Mouse (Mus musculus) ES-Bruce4 (cell line): ENCODE results near the gene Stom.

Experiments
- CTCF ChIP-seq: IDR thresholded peaks from one replicate; pipeline ENCODE4 v1.8.1; 2011; ENCODE audit warnings: low read depth, low read length
- EP300 ChIP-seq: IDR thresholded peaks from 2 replicates; pipeline ENCODE4 v1.6.1; 2011; ENCODE audit warnings: low read depth, low read length; ENCODE audit not compliant: insufficient read depth

DNA sequence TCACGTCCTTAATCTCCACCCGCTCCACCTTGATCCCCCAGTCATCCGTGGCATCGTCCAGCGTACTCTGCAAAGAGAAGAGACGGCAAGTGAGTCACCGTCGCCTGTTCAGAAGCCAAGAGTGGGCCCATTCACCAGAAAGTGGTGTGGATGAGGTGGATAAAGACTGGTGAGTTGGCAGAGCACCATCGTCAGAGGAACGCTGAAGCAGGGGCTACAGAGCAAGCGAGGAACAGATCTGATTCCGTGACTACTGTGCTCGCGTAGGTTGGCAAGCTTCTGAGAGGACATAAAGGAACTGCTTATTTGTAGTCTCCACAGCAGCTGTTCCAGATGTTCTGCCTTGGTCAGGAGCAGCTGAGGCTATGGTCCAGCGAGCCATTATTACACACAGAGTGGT is 16.4 kb downstream of the Stom start:
- TF ChIP-seq CTCF (no peak), EP300 (no peak)
